Mouse (Mus musculus): Measurements from ENCODE around the gene Farp1. TPM values are rescaled to one million over a fixed set of nuclear protein-coding genes. Genes with fewer than 3 reads are reported as not detected.
A peak's percentile ranks its signal among the peaks of the same experiment; 100 is the strongest.

The Farp1 gene
- polyA plus RNA-seq, 1 experiment from 2014 or later, result 45.2 TPM

- ATAC-seq (ENCODE audit: low FRiP score), result peak; percentile 16; the same call in 1 of the 2 replicates
- H3K36me3 ChIP-seq (replicated peaks; ENCODE audit: control insufficient read depth, insufficient read depth), result peaks cover 12% of the 10 kb centered on the region
- peak; percentile 66 for DNase-seq (ENCODE audit: low spot score)
- peaks cover 9% of the 10 kb centered on the region; the same call in 1 of the 2 replicates for H3K4me1 ChIP-seq (replicated peaks; ENCODE audit: control insufficient read depth, insufficient read depth, low read length)
- H3K27me3 ChIP-seq (ENCODE audit: control insufficient read depth, insufficient read depth, low read length), result no peaks in the 10 kb centered on the region
- H3K4me2 ChIP-seq (replicated peaks), result no peak overlapping the region
- WGBS, result 67% methylated on average over 5 of the region's 5 CpGs
- H3K9ac ChIP-seq, result no peak overlapping the region
- no peaks in the 10 kb centered on the region for H3K9me3 ChIP-seq (ENCODE audit: control insufficient read depth, low read length)
- H3K4me3 ChIP-seq (replicated peaks; ENCODE audit: low read length), result no peak overlapping the region
- H3K27ac ChIP-seq, result no peak overlapping the region; the same call in 1 of the 2 replicates
These were observed 185.7 kb downstream of the Farp1 start for GRCm38 (mm10) chr14:121220723-121221122.

GRCm38 (mm10) chr14:121225804-121226203 is 190.8 kb downstream of the Farp1 start:
- H3K4me2 ChIP-seq (replicated peaks), result no peak overlapping the region
- DNase-seq (ENCODE audit: low spot score) (no peak), ATAC-seq (ENCODE audit: low FRiP score) (no peak)
- no peaks in the 10 kb centered on the region for H3K9me3 ChIP-seq (ENCODE audit: control insufficient read depth, low read length)
- no peaks in the 10 kb centered on the region for H3K27me3 ChIP-seq (ENCODE audit: control insufficient read depth, insufficient read depth, low read length)
- WGBS, result 81% methylated on average over 11 of the region's 11 CpGs
- no peak overlapping the region for H3K9ac ChIP-seq
- H3K4me3 ChIP-seq (replicated peaks; ENCODE audit: low read length), result no peak overlapping the region
- H3K36me3 ChIP-seq (replicated peaks; ENCODE audit: control insufficient read depth, insufficient read depth), result peaks cover 12% of the 10 kb centered on the region
- no peak overlapping the region for H3K27ac ChIP-seq
- H3K4me1 ChIP-seq (replicated peaks; ENCODE audit: control insufficient read depth, insufficient read depth, low read length), result no peaks in the 10 kb centered on the region

- ATAC-seq (ENCODE audit: low FRiP score), result no peak
These were observed 194.2 kb downstream of the Farp1 start for GRCm38 (mm10) chr14:121229036-121229773.

GRCm38 (mm10) chr14:121231232-121231631 is 196.2 kb downstream of the Farp1 start:
- ATAC-seq (ENCODE audit: low FRiP score) (no peak), DNase-seq (ENCODE audit: low spot score) (no peak)
- Histone ChIP-seq H3K9ac (no peak overlapping the region), H3K27ac (no peak overlapping the region), H3K4me1 (replicated peaks; ENCODE audit: control insufficient read depth, insufficient read depth, low read length) (no peaks in the 10 kb centered on the region), H3K4me3 (replicated peaks; ENCODE audit: low read length) (no peak overlapping the region), H3K36me3 (replicated peaks; ENCODE audit: control insufficient read depth, insufficient read depth) (peaks cover 35% of the 10 kb centered on the region), H3K9me3 (ENCODE audit: control insufficient read depth, low read length) (no peaks in the 10 kb centered on the region), H3K4me2 (replicated peaks) (no peak overlapping the region), H3K27me3 (ENCODE audit: control insufficient read depth, insufficient read depth, low read length) (no peaks in the 10 kb centered on the region)
- WGBS, result 93% methylated on average over 8 of the region's 8 CpGs

More at GRCm38 (mm10) chr14:121229036-121229773, 194.2 kb downstream of the Farp1 start:
- H3K9me3 ChIP-seq (ENCODE audit: control insufficient read depth, low read length), result no peaks in the 10 kb centered on the region
- no peak overlapping the region for H3K4me3 ChIP-seq (replicated peaks; ENCODE audit: low read length)
- H3K36me3 ChIP-seq (replicated peaks; ENCODE audit: control insufficient read depth, insufficient read depth), result peaks cover 35% of the 10 kb centered on the region
- H3K4me2 ChIP-seq (replicated peaks), result no peak overlapping the region
- no peaks in the 10 kb centered on the region for H3K27me3 ChIP-seq (ENCODE audit: control insufficient read depth, insufficient read depth, low read length)
- H3K9ac ChIP-seq, result no peak overlapping the region
- 89% methylated on average over 9 of the region's 9 CpGs for WGBS
- no peak for DNase-seq (ENCODE audit: low spot score)
- no peak overlapping the region for H3K27ac ChIP-seq
- no peaks in the 10 kb centered on the region for H3K4me1 ChIP-seq (replicated peaks; ENCODE audit: control insufficient read depth, insufficient read depth, low read length)

- Histone ChIP-seq H3K9ac (no peak overlapping the region), H3K36me3 (replicated peaks; ENCODE audit: control insufficient read depth, insufficient read depth) (peaks cover 48% of the 10 kb centered on the region), H3K4me2 (replicated peaks) (no peak overlapping the region), H3K4me1 (replicated peaks; ENCODE audit: control insufficient read depth, insufficient read depth, low read length) (no peaks in the 10 kb centered on the region), H3K9me3 (ENCODE audit: control insufficient read depth, low read length) (no peaks in the 10 kb centered on the region), H3K27me3 (ENCODE audit: control insufficient read depth, insufficient read depth, low read length) (no peaks in the 10 kb centered on the region), H3K27ac (no peak overlapping the region), H3K4me3 (replicated peaks; ENCODE audit: low read length) (no peak overlapping the region)
- ATAC-seq (ENCODE audit: low FRiP score), result no peak
- 42% methylated on average over 12 of the region's 12 CpGs for WGBS
- no peak for DNase-seq (ENCODE audit: low spot score)
These were observed 199.8 kb downstream of the Farp1 start for GRCm38 (mm10) chr14:121234741-121235307.

GRCm38 (mm10) chr14:121236736-121237135 is 201.7 kb downstream of the Farp1 start:
- Histone ChIP-seq H3K9ac (no peak overlapping the region), H3K4me1 (replicated peaks; ENCODE audit: control insufficient read depth, insufficient read depth, low read length) (no peaks in the 10 kb centered on the region), H3K4me3 (replicated peaks; ENCODE audit: low read length) (no peak overlapping the region), H3K27ac (no peak overlapping the region), H3K4me2 (replicated peaks) (no peak overlapping the region), H3K36me3 (replicated peaks; ENCODE audit: control insufficient read depth, insufficient read depth) (peaks cover 54% of the 10 kb centered on the region), H3K9me3 (ENCODE audit: control insufficient read depth, low read length) (no peaks in the 10 kb centered on the region), H3K27me3 (ENCODE audit: control insufficient read depth, insufficient read depth, low read length) (no peaks in the 10 kb centered on the region)
- DNase-seq (ENCODE audit: low spot score), result no peak
- WGBS, result 68% methylated on average over 4 of the region's 4 CpGs
- ATAC-seq (ENCODE audit: low FRiP score), result no peak

GRCm38 (mm10) chr14:121238727-121239126 is 203.7 kb downstream of the Farp1 start:
- Histone ChIP-seq H3K4me2 (replicated peaks) (no peak overlapping the region), H3K4me3 (replicated peaks; ENCODE audit: low read length) (no peak overlapping the region), H3K27me3 (ENCODE audit: control insufficient read depth, insufficient read depth, low read length) (no peaks in the 10 kb centered on the region), H3K36me3 (replicated peaks; ENCODE audit: control insufficient read depth, insufficient read depth) (peaks cover 51% of the 10 kb centered on the region), H3K27ac (no peak overlapping the region), H3K9ac (no peak overlapping the region), H3K9me3 (ENCODE audit: control insufficient read depth, low read length) (no peaks in the 10 kb centered on the region), H3K4me1 (replicated peaks; ENCODE audit: control insufficient read depth, insufficient read depth, low read length) (no peaks in the 10 kb centered on the region)
- no peak for DNase-seq (ENCODE audit: low spot score)
- WGBS, result 95% methylated on average over 10 of the region's 10 CpGs
- no peak for ATAC-seq (ENCODE audit: low FRiP score)

- H3K4me3 ChIP-seq (replicated peaks; ENCODE audit: low read length), result no peak overlapping the region
- no peaks in the 10 kb centered on the region for H3K4me1 ChIP-seq (replicated peaks; ENCODE audit: control insufficient read depth, insufficient read depth, low read length)
- WGBS, result 86% methylated on average over 8 of the region's 8 CpGs
- DNase-seq (ENCODE audit: low spot score), result no peak
- no peak overlapping the region for H3K9ac ChIP-seq
- H3K27me3 ChIP-seq (ENCODE audit: control insufficient read depth, insufficient read depth, low read length), result no peaks in the 10 kb centered on the region
- no peak for ATAC-seq (ENCODE audit: low FRiP score)
- H3K36me3 ChIP-seq (replicated peaks; ENCODE audit: control insufficient read depth, insufficient read depth), result peaks cover 51% of the 10 kb centered on the region
- no peaks in the 10 kb centered on the region for H3K9me3 ChIP-seq (ENCODE audit: control insufficient read depth, low read length)
- no peak overlapping the region for H3K27ac ChIP-seq
- no peak overlapping the region for H3K4me2 ChIP-seq (replicated peaks)
These were observed 204.4 kb downstream of the Farp1 start for GRCm38 (mm10) chr14:121239386-121239785.

- no peak for ATAC-seq (ENCODE audit: low FRiP score)
- H3K9me3 ChIP-seq (ENCODE audit: control insufficient read depth, low read length), result no peaks in the 10 kb centered on the region
- H3K4me1 ChIP-seq (replicated peaks; ENCODE audit: control insufficient read depth, insufficient read depth, low read length), result no peaks in the 10 kb centered on the region
- no peaks in the 10 kb centered on the region for H3K27me3 ChIP-seq (ENCODE audit: control insufficient read depth, insufficient read depth, low read length)
- H3K4me3 ChIP-seq (replicated peaks; ENCODE audit: low read length), result no peak overlapping the region
- no peak overlapping the region for H3K9ac ChIP-seq
- H3K36me3 ChIP-seq (replicated peaks; ENCODE audit: control insufficient read depth, insufficient read depth), result peaks cover 52% of the 10 kb centered on the region
- no peak overlapping the region for H3K4me2 ChIP-seq (replicated peaks)
- H3K27ac ChIP-seq, result no peak overlapping the region
- 98% methylated on average over 15 of the region's 15 CpGs for WGBS
- no peak for DNase-seq (ENCODE audit: low spot score)
These were observed 209.1 kb downstream of the Farp1 start for GRCm38 (mm10) chr14:121244104-121244503.

Data from hindbrain, embryonic 14.5 days (tissue).